Mouse (Mus musculus): ENCODE measurements around the gene Flt4. TPM values are rescaled to one million over a fixed set of nuclear protein-coding genes. Genes with fewer than 3 reads are reported as not detected.
"Not testable (repeated sequence)": the region's sequence is repeated elsewhere in the genome, so short reads cannot be mapped to it uniquely, and the experiment has no call there.

Flt4 gene
- 7.2 and 7.5 TPM in 2 replicates for polyA plus RNA-seq (2014; fragmentation: Nextera tagmentation; extraction: Ambion mirVana)

- H3K4me1 ChIP-seq (ENCODE audit: control insufficient read depth, insufficient read depth, low read length); H3K36me3 ChIP-seq (ENCODE audit: control insufficient read depth, insufficient read depth, low read length); DNase-seq (ENCODE audit: low spot score); H3K9me3 ChIP-seq (ENCODE audit: control insufficient read depth, low read length); H3K27ac ChIP-seq (replicated peaks; ENCODE audit: low read depth, low read length): not testable (repeated sequence)
- peak; percentile 72 for ATAC-seq (ENCODE audit: low read depth)
- peak within 1 kb of the TSS; percentile 61 for H3K4me2 ChIP-seq (ENCODE audit: low read depth, low read length)
- peak within 1 kb of the TSS; percentile 42 for H3K4me3 ChIP-seq (ENCODE audit: low read depth, low read length)
- H3K9ac ChIP-seq (ENCODE audit: low read depth, low read length), result peak within 1 kb of the TSS; percentile 40; the same call in 1 of the 2 replicates
- H3K27me3 ChIP-seq (replicated peaks; ENCODE audit: control insufficient read depth, insufficient read depth, low read length), result peaks cover 46% of the 10 kb centered on the region
- 9% methylated on average over 26 of the region's 61 CpGs for WGBS
Observed at GRCm38 (mm10) chr11:49608938-49609867, at the start of gene Flt4. Flt4 (plus strand) TSS chr11:49609263.

- WGBS, result 32% methylated on average over 2 of the region's 2 CpGs
- peak; percentile 7 for DNase-seq (ENCODE audit: low spot score)
Observed at GRCm38 (mm10) chr11:49575054-49575453, 34.0 kb upstream of the Flt4 start.

GRCm38 (mm10) chr11:49580452-49580851, 28.6 kb upstream of the Flt4 start:
- not testable (repeated sequence) for H3K27me3 ChIP-seq (replicated peaks; ENCODE audit: control insufficient read depth, insufficient read depth, low read length); H3K36me3 ChIP-seq (ENCODE audit: control insufficient read depth, insufficient read depth, low read length); DNase-seq (ENCODE audit: low spot score); H3K4me2 ChIP-seq (ENCODE audit: low read depth, low read length); ATAC-seq (ENCODE audit: low read depth); H3K9me3 ChIP-seq (ENCODE audit: control insufficient read depth, low read length); H3K4me3 ChIP-seq (ENCODE audit: low read depth, low read length); H3K27ac ChIP-seq (replicated peaks; ENCODE audit: low read depth, low read length); H3K9ac ChIP-seq (ENCODE audit: low read depth, low read length); H3K4me1 ChIP-seq (ENCODE audit: control insufficient read depth, insufficient read depth, low read length)
- 83% methylated on average over 8 of the region's 8 CpGs for WGBS

More at GRCm38 (mm10) chr11:49575054-49575453, 34.0 kb upstream of the Flt4 start:
- H3K9me3 ChIP-seq (ENCODE audit: control insufficient read depth, low read length); H3K36me3 ChIP-seq (ENCODE audit: control insufficient read depth, insufficient read depth, low read length); ATAC-seq (ENCODE audit: low read depth); H3K4me2 ChIP-seq (ENCODE audit: low read depth, low read length); H3K9ac ChIP-seq (ENCODE audit: low read depth, low read length); H3K4me3 ChIP-seq (ENCODE audit: low read depth, low read length); H3K4me1 ChIP-seq (ENCODE audit: control insufficient read depth, insufficient read depth, low read length); H3K27ac ChIP-seq (replicated peaks; ENCODE audit: low read depth, low read length); H3K27me3 ChIP-seq (replicated peaks; ENCODE audit: control insufficient read depth, insufficient read depth, low read length): not testable (repeated sequence)

GRCm38 (mm10) chr11:49590213-49590612, 18.9 kb upstream of the Flt4 start:
- Histone ChIP-seq H3K4me3 (ENCODE audit: low read depth, low read length) (no peak overlapping the region), H3K27me3 (replicated peaks; ENCODE audit: control insufficient read depth, insufficient read depth, low read length) (no peaks in the 10 kb centered on the region), H3K4me2 (ENCODE audit: low read depth, low read length) (no peak overlapping the region), H3K4me1 (ENCODE audit: control insufficient read depth, insufficient read depth, low read length) (no peaks in the 10 kb centered on the region), H3K27ac (replicated peaks; ENCODE audit: low read depth, low read length) (no peak overlapping the region), H3K9ac (ENCODE audit: low read depth, low read length) (no peak overlapping the region), H3K9me3 (ENCODE audit: control insufficient read depth, low read length) (no peaks in the 10 kb centered on the region), H3K36me3 (ENCODE audit: control insufficient read depth, insufficient read depth, low read length) (no peaks in the 10 kb centered on the region)
- no peak for DNase-seq (ENCODE audit: low spot score)
- 89% methylated on average over 19 of the region's 19 CpGs for WGBS
- ATAC-seq (ENCODE audit: low read depth), result no peak

GRCm38 (mm10) chr11:49597149-49597548, 11.9 kb upstream of the Flt4 start:
- not testable (repeated sequence) for H3K36me3 ChIP-seq (ENCODE audit: control insufficient read depth, insufficient read depth, low read length); H3K27me3 ChIP-seq (replicated peaks; ENCODE audit: control insufficient read depth, insufficient read depth, low read length); H3K4me1 ChIP-seq (ENCODE audit: control insufficient read depth, insufficient read depth, low read length); ATAC-seq (ENCODE audit: low read depth); DNase-seq (ENCODE audit: low spot score); H3K27ac ChIP-seq (replicated peaks; ENCODE audit: low read depth, low read length); H3K4me2 ChIP-seq (ENCODE audit: low read depth, low read length); H3K9me3 ChIP-seq (ENCODE audit: control insufficient read depth, low read length); H3K9ac ChIP-seq (ENCODE audit: low read depth, low read length); H3K4me3 ChIP-seq (ENCODE audit: low read depth, low read length)
- WGBS, result 77% methylated on average over 2 of the region's 2 CpGs

- H3K4me2 ChIP-seq (ENCODE audit: low read depth, low read length); DNase-seq (ENCODE audit: low spot score); H3K9me3 ChIP-seq (ENCODE audit: control insufficient read depth, low read length); H3K36me3 ChIP-seq (ENCODE audit: control insufficient read depth, insufficient read depth, low read length); H3K27ac ChIP-seq (replicated peaks; ENCODE audit: low read depth, low read length); H3K9ac ChIP-seq (ENCODE audit: low read depth, low read length); ATAC-seq (ENCODE audit: low read depth); H3K4me3 ChIP-seq (ENCODE audit: low read depth, low read length); H3K4me1 ChIP-seq (ENCODE audit: control insufficient read depth, insufficient read depth, low read length): not testable (repeated sequence)
- 84% methylated on average over 5 of the region's 5 CpGs for WGBS
- H3K27me3 ChIP-seq (replicated peaks; ENCODE audit: control insufficient read depth, insufficient read depth, low read length), result peaks cover 37% of the 10 kb centered on the region
Observed at GRCm38 (mm10) chr11:49608306-49608705, 757 bp upstream of the Flt4 start.

- not testable (repeated sequence) for H3K27ac ChIP-seq (replicated peaks; ENCODE audit: low read depth, low read length); DNase-seq (ENCODE audit: low spot score); H3K9me3 ChIP-seq (ENCODE audit: control insufficient read depth, low read length); H3K36me3 ChIP-seq (ENCODE audit: control insufficient read depth, insufficient read depth, low read length); ATAC-seq (ENCODE audit: low read depth); H3K4me1 ChIP-seq (ENCODE audit: control insufficient read depth, insufficient read depth, low read length)
- Histone ChIP-seq H3K4me2 (ENCODE audit: low read depth, low read length) (peak overlapping the region; percentile 61), H3K9ac (ENCODE audit: low read depth, low read length) (peak overlapping the region; percentile 40; the same call in 1 of the 2 replicates), H3K4me3 (ENCODE audit: low read depth, low read length) (peak overlapping the region; percentile 42), H3K27me3 (replicated peaks; ENCODE audit: control insufficient read depth, insufficient read depth, low read length) (peaks cover 47% of the 10 kb centered on the region)
- WGBS, result 2% methylated on average over 43 of the region's 52 CpGs
Observed at GRCm38 (mm10) chr11:49609868-49610824, 1.1 kb downstream of the Flt4 start.

GRCm38 (mm10) chr11:49611349-49611748, 2.3 kb downstream of the Flt4 start:
- DNase-seq (ENCODE audit: low spot score); H3K36me3 ChIP-seq (ENCODE audit: control insufficient read depth, insufficient read depth, low read length); H3K4me1 ChIP-seq (ENCODE audit: control insufficient read depth, insufficient read depth, low read length); H3K9ac ChIP-seq (ENCODE audit: low read depth, low read length); H3K27ac ChIP-seq (replicated peaks; ENCODE audit: low read depth, low read length); ATAC-seq (ENCODE audit: low read depth); H3K4me3 ChIP-seq (ENCODE audit: low read depth, low read length); H3K4me2 ChIP-seq (ENCODE audit: low read depth, low read length); H3K9me3 ChIP-seq (ENCODE audit: control insufficient read depth, low read length): not testable (repeated sequence)
- peaks cover 47% of the 10 kb centered on the region for H3K27me3 ChIP-seq (replicated peaks; ENCODE audit: control insufficient read depth, insufficient read depth, low read length)
- 6% methylated on average over 3 of the region's 3 CpGs for WGBS
